Mouse (Mus musculus) liver, embryonic 15.5 days (tissue): ENCODE measurements around the gene Gm13288. TPM values are rescaled to one million over a fixed set of nuclear protein-coding genes. Genes with fewer than 3 reads are reported as not detected.
"Not testable (repeated sequence)": the region's sequence is repeated elsewhere in the genome, so short reads cannot be mapped to it uniquely, and the experiment has no call there.

Source experiments
- ATAC-seq: fragments of 200-750 bp; cut with Nextera tagmentation; 2 replicates; pipeline ENCODE4 v1.8.0; 2017; ENCODE audit warnings: moderate number of reproducible peaks, mild to moderate bottlenecking, moderate library complexity; ENCODE audit not compliant: insufficient read depth
- H3K27ac ChIP-seq: fragments of 300-500 bp; sonication (generic); replicated peaks from 2 replicates; pipeline ENCODE4 v1.5.1; 2015; ENCODE audit warnings: mild to moderate bottlenecking, inconsistent platforms
- H3K27me3 ChIP-seq: fragments of 300-500 bp; sonication (generic); 2 replicates; pipeline ENCODE4 v1.6.1; 2015; ENCODE audit warnings: mild to moderate bottlenecking, inconsistent platforms
- H3K36me3 ChIP-seq: fragments of 300-500 bp; sonication (generic); replicated peaks from 2 replicates; pipeline ENCODE4 v1.6.1; 2015; ENCODE audit warnings: moderate library complexity, mild to moderate bottlenecking, inconsistent platforms
- H3K4me1 ChIP-seq: fragments of 300-500 bp; sonication (generic); replicated peaks from 2 replicates; pipeline ENCODE4 v1.6.1; 2015; ENCODE audit warnings: inconsistent platforms
- H3K4me2 ChIP-seq: fragments of 300-500 bp; sonication (generic); 2 replicates; pipeline ENCODE4 v1.6.1; 2015; ENCODE audit warnings: moderate library complexity, mild to moderate bottlenecking, inconsistent platforms
- H3K4me3 ChIP-seq: fragments of 300-500 bp; sonication (generic); replicated peaks from 2 replicates; pipeline ENCODE4 v1.5.1; 2015; ENCODE audit warnings: mild to moderate bottlenecking, inconsistent platforms
- H3K9ac ChIP-seq: fragments of 300-500 bp; sonication (generic); 2 replicates; pipeline ENCODE4 v1.6.1; 2015; ENCODE audit warnings: moderate library complexity, mild to moderate bottlenecking, inconsistent platforms
- H3K9me3 ChIP-seq: fragments of 300-500 bp; sonication (generic); replicated peaks from 2 replicates; pipeline ENCODE4 v1.6.1; 2016; ENCODE audit warnings: inconsistent platforms
- WGBS: fragments of 180-500 bp; shearing (Covaris S2); methylation state at CpG from one replicate; pipeline ENCODE4 v1.1.7; 2015; ENCODE audit warnings: mixed read lengths; ENCODE audit not compliant: insufficient replicate concordance; 5-methylcytosine and 5-hydroxymethylcytosine counted together
- polyA plus RNA-seq: library from polyadenylated mRNA; unstranded; fragments of >200 nt; fragmentation: Nextera tagmentation; extraction: Ambion mirVana; gene quantifications from 2 replicates; pipeline ENCODE4 v1.2.1, GENCODE M21; 2015

The Gm13288 gene
- not detected in 2 replicates for polyA plus RNA-seq

- WGBS, result no CpG with 5 or more reads among the region's 8 CpGs
- Histone ChIP-seq H3K4me3 (0 out of 2 replicates have a peak within 1 kb of the TSS, but pooled peaks have one; percentile 24), H3K4me2 (peak within 1 kb of the TSS; percentile 49)
- H3K36me3 ChIP-seq, H3K4me1 ChIP-seq, H3K27me3 ChIP-seq, H3K9me3 ChIP-seq, H3K9ac ChIP-seq, H3K27ac ChIP-seq, ATAC-seq: not testable (repeated sequence)
Measured at GRCm38 (mm10) chr4:88805231-88805630, at the start of gene Gm13288. Gene Gm13288 (plus strand): TSS chr4:88805531.

DNA sequence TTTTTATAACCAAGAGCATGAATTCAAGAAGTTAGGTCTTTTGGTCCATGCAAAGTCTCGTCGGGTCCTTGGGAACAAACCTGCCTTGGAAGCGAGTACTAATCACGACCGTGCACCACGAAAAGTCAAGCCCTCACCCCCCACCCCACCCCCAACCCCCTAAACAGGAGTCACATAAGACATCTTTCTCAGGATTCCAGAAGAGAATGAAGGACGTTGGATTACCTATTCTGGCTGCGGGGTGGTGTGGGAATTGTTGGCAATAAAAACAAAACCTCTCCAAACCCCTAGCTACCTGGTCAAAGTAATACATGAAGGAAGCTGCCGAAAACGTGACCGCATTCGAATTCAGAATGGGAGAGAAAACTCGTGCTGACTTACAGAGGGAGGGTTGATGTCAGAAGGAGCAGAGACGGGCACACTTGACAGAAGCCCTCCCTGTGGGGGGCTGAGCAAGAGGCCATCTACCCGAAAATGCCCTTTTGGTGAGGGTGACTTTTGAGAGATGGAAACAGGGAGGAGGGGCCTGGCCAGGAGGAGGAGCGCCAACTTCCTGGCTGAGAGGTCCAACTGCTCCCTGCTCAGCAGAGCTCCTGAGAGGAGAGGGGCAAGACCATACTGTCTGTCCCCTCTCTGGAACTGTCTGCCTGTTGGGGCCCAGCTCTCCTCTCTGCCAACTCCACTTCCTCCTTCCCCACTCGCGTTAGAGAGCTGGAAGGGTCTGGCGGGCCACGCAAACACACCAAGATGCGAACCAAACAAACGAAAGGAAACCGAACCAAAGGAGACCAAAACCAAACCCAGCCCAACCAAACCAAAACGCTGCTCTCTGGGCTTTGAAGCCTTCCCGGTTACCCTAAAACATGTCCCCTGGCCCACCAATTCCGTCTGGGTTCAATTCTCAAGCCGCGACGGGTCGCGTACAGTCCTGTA, 48.5 kb upstream of the Gm13288 start:
- not testable (repeated sequence) for ATAC-seq, H3K27me3 ChIP-seq, H3K4me1 ChIP-seq, H3K9me3 ChIP-seq, H3K36me3 ChIP-seq
- H3K9ac ChIP-seq, result peak overlapping the region; percentile 57
- WGBS, result 9% methylated on average over 29 of the region's 31 CpGs
- peak overlapping the region; percentile 86 for H3K27ac ChIP-seq
- H3K4me3 ChIP-seq, result peak overlapping the region; percentile 66
- peak overlapping the region; percentile 85 for H3K4me2 ChIP-seq

DNA sequence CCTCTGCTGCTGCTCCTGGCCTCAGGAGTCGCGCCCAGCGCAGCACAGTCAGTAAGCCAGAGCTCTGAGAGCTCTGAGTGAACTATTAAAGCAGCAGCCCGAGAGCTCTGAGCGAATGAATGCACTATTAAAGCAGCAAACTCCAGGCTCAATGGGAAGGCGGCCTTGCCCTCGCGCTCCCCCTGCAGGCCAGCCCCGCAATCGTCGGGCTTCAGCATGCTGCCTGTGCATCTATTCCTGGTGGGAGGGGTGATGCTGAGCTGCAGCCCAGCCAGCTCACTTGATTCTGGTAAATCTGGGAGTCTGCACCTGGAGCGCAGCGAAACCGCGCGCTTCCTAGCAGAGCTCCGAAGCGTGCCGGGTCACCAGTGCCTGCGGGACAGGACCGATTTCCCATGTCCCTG, 47.7 kb upstream of the Gm13288 start:
- peak; percentile 100 for ATAC-seq
- Histone ChIP-seq H3K9ac (peak overlapping the region; percentile 57), H3K27ac (peak overlapping the region; percentile 86), H3K4me2 (peak overlapping the region; percentile 85), H3K4me3 (peak overlapping the region; percentile 66)
- not testable (repeated sequence) for H3K36me3 ChIP-seq, H3K27me3 ChIP-seq, H3K4me1 ChIP-seq, H3K9me3 ChIP-seq
- under 1% methylated on average over 20 of the region's 21 CpGs for WGBS

GRCm38 (mm10) chr4:88758751-88759150, 46.6 kb upstream of the Gm13288 start:
- H3K4me2 ChIP-seq, H3K27ac ChIP-seq, H3K9me3 ChIP-seq, H3K27me3 ChIP-seq, ATAC-seq, H3K36me3 ChIP-seq, H3K4me1 ChIP-seq, H3K9ac ChIP-seq, H3K4me3 ChIP-seq: not testable (repeated sequence)
- WGBS, result 68% methylated on average over 9 of the region's 9 CpGs

- not testable (repeated sequence) for ATAC-seq, H3K36me3 ChIP-seq, H3K9ac ChIP-seq, H3K4me1 ChIP-seq, H3K27ac ChIP-seq, H3K9me3 ChIP-seq, H3K27me3 ChIP-seq
- Histone ChIP-seq H3K4me2 (peak within 1 kb of the TSS; percentile 67), H3K4me3 (peak within 1 kb of the TSS; percentile 46)
- WGBS, result 14% methylated on average over 10 of the region's 14 CpGs
Measured at GRCm38 (mm10) chr4:88759610-88760268, 45.6 kb upstream of the Gm13288 start, which contains the start of gene Gm13283. Gene Gm13283 (plus strand): TSS chr4:88760119.

DNA sequence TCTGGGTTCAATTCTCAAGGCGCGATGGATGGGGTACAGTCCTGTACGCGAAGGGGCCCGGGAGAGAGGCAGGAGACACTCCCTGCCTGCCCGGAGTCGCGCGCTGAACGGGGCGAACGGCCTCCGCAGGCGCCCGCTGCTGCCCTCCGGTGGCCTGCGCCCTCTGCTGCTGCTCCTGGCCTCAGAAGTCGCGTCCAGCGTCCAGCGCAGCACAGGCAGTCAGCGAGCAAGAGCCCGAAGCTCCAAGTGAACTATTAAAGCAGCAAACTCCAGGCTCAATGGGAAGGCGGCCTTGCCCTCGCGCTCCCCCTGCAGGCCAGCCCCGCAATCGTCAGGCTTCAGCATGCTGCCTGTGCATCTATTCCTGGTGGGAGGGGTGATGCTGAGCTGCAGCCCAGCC, 44.9 kb upstream of the Gm13288 start:
- not testable (repeated sequence) for H3K9ac ChIP-seq, H3K4me1 ChIP-seq, ATAC-seq, H3K27ac ChIP-seq, H3K27me3 ChIP-seq, H3K36me3 ChIP-seq, H3K9me3 ChIP-seq
- peak overlapping the region; percentile 46 for H3K4me3 ChIP-seq
- 0% methylated on average over 27 of the region's 28 CpGs for WGBS
- H3K4me2 ChIP-seq, result peak overlapping the region; percentile 67

GRCm38 (mm10) chr4:88761776-88762175, 43.6 kb upstream of the Gm13288 start:
- not testable (repeated sequence) for H3K36me3 ChIP-seq, H3K9me3 ChIP-seq, H3K9ac ChIP-seq, H3K4me2 ChIP-seq, ATAC-seq, H3K27ac ChIP-seq, H3K4me1 ChIP-seq, H3K4me3 ChIP-seq, H3K27me3 ChIP-seq
- WGBS, result 50% methylated on average over 6 of the region's 8 CpGs

DNA sequence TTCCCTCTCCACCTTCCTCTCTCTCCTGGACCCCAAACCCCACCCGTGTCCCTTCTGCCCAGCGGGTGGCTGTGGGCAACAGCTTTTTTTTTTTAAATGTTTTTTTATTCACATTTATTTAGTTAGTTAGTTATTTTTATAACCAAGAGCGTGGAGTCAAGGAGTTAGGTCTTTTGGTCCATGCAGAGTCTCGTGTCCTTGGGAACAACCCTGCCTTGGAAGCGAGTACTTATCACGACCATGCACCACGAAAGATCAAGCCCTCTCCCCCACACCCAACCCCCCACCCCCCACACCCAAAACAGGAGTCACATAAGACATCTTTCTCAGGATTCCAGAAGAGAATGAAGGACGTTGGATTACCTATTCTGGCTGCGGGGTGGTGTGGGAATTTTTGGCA, 43.0 kb upstream of the Gm13288 start:
- not testable (repeated sequence) for H3K9ac ChIP-seq, H3K4me2 ChIP-seq, H3K36me3 ChIP-seq, ATAC-seq, H3K4me3 ChIP-seq, H3K27me3 ChIP-seq, H3K9me3 ChIP-seq, H3K4me1 ChIP-seq, H3K27ac ChIP-seq
- WGBS, result 33% methylated on average over 9 of the region's 9 CpGs

DNA sequence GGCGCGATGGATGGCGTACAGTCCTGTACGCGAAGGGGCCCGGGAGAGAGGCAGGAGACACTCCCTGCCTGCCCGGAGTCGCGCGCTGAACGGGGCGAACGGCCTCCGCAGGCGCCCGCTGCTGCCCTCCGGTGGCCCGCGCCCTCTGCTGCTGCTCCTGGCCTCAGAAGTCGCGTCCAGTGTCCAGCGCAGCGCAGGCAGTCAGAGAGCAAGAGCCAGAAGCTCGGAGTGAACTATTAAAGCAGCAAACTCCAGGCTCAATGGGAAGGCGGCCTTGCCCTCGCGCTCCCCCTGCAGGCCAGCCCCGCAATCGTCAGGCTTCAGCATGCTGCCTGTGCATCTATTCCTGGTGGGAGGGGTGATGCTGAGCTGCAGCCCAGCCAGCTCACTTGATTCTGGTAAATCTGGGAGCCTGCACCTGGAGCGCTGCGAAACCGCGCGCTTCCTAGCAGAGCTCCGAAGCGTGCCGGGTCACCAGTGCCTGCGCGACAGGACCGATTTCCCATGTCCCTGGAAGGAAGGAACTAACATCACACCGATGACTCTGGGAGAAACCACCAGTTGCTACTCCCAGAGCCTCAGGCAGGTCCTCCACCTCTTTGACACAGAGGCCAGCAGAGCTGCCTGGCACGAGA, 41.8 kb upstream of the Gm13288 start:
- not testable (repeated sequence) for H3K9me3 ChIP-seq, H3K27ac ChIP-seq, ATAC-seq, H3K27me3 ChIP-seq, H3K9ac ChIP-seq, H3K36me3 ChIP-seq, H3K4me1 ChIP-seq
- H3K4me2 ChIP-seq, result peak overlapping the region; percentile 65
- peak overlapping the region; percentile 48 for H3K4me3 ChIP-seq
- 2% methylated on average over 38 of the region's 42 CpGs for WGBS

DNA sequence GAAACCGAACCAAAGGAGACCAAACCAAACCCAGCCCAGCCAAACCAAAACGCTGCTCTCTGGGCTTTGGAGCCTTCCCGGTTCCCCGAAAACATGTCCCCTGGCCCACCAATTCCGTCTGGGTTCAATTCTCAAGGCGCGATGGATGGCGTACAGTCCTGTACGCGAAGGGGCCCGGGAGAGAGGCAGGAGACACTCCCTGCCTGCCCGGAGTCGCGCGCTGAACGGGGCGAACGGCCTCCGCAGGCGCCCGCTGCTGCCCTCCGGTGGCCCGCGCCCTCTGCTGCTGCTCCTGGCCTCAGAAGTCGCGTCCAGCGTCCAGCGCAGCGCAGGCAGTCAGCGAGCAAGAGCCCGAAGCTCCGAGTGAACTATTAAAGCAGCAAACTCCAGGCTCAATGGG, 31.8 kb upstream of the Gm13288 start, which contains the start of gene Gm13290:
TSS of gene Gm13290 (plus strand) at position 301 of the 400 bp plus-strand sequence.
- not testable (repeated sequence) for H3K9ac ChIP-seq, ATAC-seq, H3K4me2 ChIP-seq, H3K4me3 ChIP-seq, H3K27me3 ChIP-seq, H3K27ac ChIP-seq, H3K9me3 ChIP-seq, H3K36me3 ChIP-seq, H3K4me1 ChIP-seq
- no CpG with 5 or more reads among the region's 32 CpGs for WGBS

- H3K27ac ChIP-seq, H3K4me2 ChIP-seq, H3K36me3 ChIP-seq, H3K4me3 ChIP-seq, H3K4me1 ChIP-seq, H3K9me3 ChIP-seq, H3K9ac ChIP-seq, H3K27me3 ChIP-seq, ATAC-seq: not testable (repeated sequence)
- WGBS, result no CpG with 5 or more reads among the region's 29 CpGs
Measured at GRCm38 (mm10) chr4:88776622-88777021, 28.7 kb upstream of the Gm13288 start, which contains the start of gene Gm13289. Gene Gm13289 (plus strand): TSS chr4:88776922.
